Mouse (Mus musculus) CH12.LX (cell line): ENCODE measurements at regions not wholly inside any gene's neighbourhood (a gene's known extent, or its start where the extent isn't known, plus 50 kb on each side); places are given as distances from the start of the nearest gene placed in this dataset.

Experiments
- DNase-seq: peaks from one replicate; pipeline ENCODE4 v3.0.0-alpha.2; 2013; ENCODE audit errors: extremely low read depth
- H3K27ac ChIP-seq: 2 replicates; pipeline ENCODE4 v1.5.1; 2012; ENCODE audit warnings: low read depth, mild to moderate bottlenecking, control low read depth, moderate library complexity; ENCODE audit not compliant: insufficient read depth
- H3K27me3 ChIP-seq: replicated peaks from 2 replicates; pipeline ENCODE3; 2012; ENCODE audit warnings: inconsistent platforms
- H3K36me3 ChIP-seq, 2 experiments: replicated peaks in 1 of 2; 2 replicates each; pipeline versions ENCODE3 to v1.6.1; 2012; ENCODE audit warnings: inconsistent platforms in 1 of 2, low read length in 1 of 2, mild to moderate bottlenecking in 1 of 2, mixed read lengths in 1 of 2, moderate library complexity in 1 of 2; ENCODE audit not compliant: control insufficient read depth in 1 of 2, insufficient read depth in 1 of 2
- H3K4me1 ChIP-seq, 2 experiments: 2 replicates each; pipeline ENCODE4 v1.6.1; 2012; ENCODE audit warnings: inconsistent platforms in 1 of 2, moderate library complexity in 1 of 2; ENCODE audit not compliant: insufficient read depth in 2 of 2, control insufficient read depth in 1 of 2
- H3K4me2 ChIP-seq: 2 replicates; pipeline ENCODE4 v1.6.1; 2012; ENCODE audit warnings: low read depth, mild to moderate bottlenecking, control low read depth; ENCODE audit not compliant: poor library complexity, insufficient read depth, severe bottlenecking
- H3K4me3 ChIP-seq, 3 experiments: fragments of 150-350 bp in 1 of 3; sonication (generic) in 1 of 3; replicated peaks in 1 of 3; 2 replicates each; pipeline versions ENCODE3 to v1.5.1; 2011 to 2012; ENCODE audit warnings: low read depth in 2 of 3, low read length in 2 of 3, mild to moderate bottlenecking in 2 of 3, moderate library complexity in 2 of 3, control low read depth in 1 of 3, improper control_type of control experiment in 1 of 3, inconsistent platforms in 1 of 3, mixed read lengths in 1 of 3; ENCODE audit not compliant: poor library complexity in 1 of 3
- H3K79me2 ChIP-seq: replicated peaks from 2 replicates; pipeline ENCODE4 v1.6.1; 2012; ENCODE audit warnings: mild to moderate bottlenecking, moderate library complexity; ENCODE audit not compliant: control insufficient read depth, poor library complexity, insufficient read depth, severe bottlenecking; ENCODE audit errors: extremely low read depth
- H3K9ac ChIP-seq: 2 replicates; pipeline ENCODE4 v1.6.1; 2012; ENCODE audit warnings: low read depth, mild to moderate bottlenecking, control low read depth, moderate library complexity; ENCODE audit not compliant: insufficient read depth
- H3K9me3 ChIP-seq: replicated peaks from 2 replicates; pipeline ENCODE3; 2012; ENCODE audit warnings: low read length, inconsistent platforms, mixed read lengths
- BHLHE40 ChIP-seq: IDR thresholded peaks from 2 replicates; pipeline ENCODE4 v1.6.1; 2011; ENCODE audit warnings: mild to moderate bottlenecking, low read depth, low read length, improper control_type of control experiment
- CTCF ChIP-seq, 2 experiments: IDR thresholded peaks in 1 of 2; conservative IDR thresholded peaks in 1 of 2; 2 replicates each; pipeline ENCODE4 v1.5.1; 2011 to 2012; ENCODE audit warnings: low read depth in 2 of 2, low read length in 2 of 2, improper control_type of control experiment in 1 of 2, inconsistent platforms in 1 of 2, mild to moderate bottlenecking in 1 of 2, moderate library complexity in 1 of 2
- E2F4 ChIP-seq: IDR thresholded peaks from 2 replicates; pipeline ENCODE4 v1.6.1; 2011; ENCODE audit warnings: low read depth, low read length, improper control_type of control experiment; ENCODE audit not compliant: insufficient replicate concordance
- ELF1 ChIP-seq: IDR thresholded peaks from 2 replicates; pipeline ENCODE4 v1.6.1; 2014; ENCODE audit warnings: low read depth, mild to moderate bottlenecking, inconsistent platforms, low read length, improper control_type of control experiment
- ETS1 ChIP-seq: conservative IDR thresholded peaks from 2 replicates; pipeline ENCODE4 v1.6.1; 2012; ENCODE audit warnings: low read depth, mild to moderate bottlenecking, inconsistent platforms, low read length, improper control_type of control experiment, moderate library complexity
- HCFC1 ChIP-seq: IDR thresholded peaks from 2 replicates; pipeline ENCODE4 v1.6.1; 2012; ENCODE audit warnings: low read depth, mild to moderate bottlenecking, inconsistent platforms, low read length, improper control_type of control experiment
- IRF4 ChIP-seq: IDR thresholded peaks from 2 replicates; pipeline ENCODE4 v1.6.1; 2014; ENCODE audit warnings: low read depth, mild to moderate bottlenecking, inconsistent platforms, low read length, improper control_type of control experiment
- JUN ChIP-seq: IDR thresholded peaks from 2 replicates; pipeline ENCODE4 v1.6.1; 2011; ENCODE audit warnings: low read depth, mild to moderate bottlenecking, low read length, improper control_type of control experiment, moderate library complexity; ENCODE audit not compliant: insufficient read depth
- JUND ChIP-seq: conservative IDR thresholded peaks from 2 replicates; pipeline ENCODE4 v1.6.1; 2011; ENCODE audit warnings: low read depth, low read length, improper control_type of control experiment
- MAFK ChIP-seq: IDR thresholded peaks from 2 replicates; pipeline ENCODE4 v1.6.1; 2011; ENCODE audit warnings: low read length, improper control_type of control experiment; ENCODE audit not compliant: insufficient replicate concordance
- MAX ChIP-seq: IDR thresholded peaks from 2 replicates; pipeline ENCODE4 v1.6.1; 2011; ENCODE audit warnings: low read length, improper control_type of control experiment
- MYC ChIP-seq: IDR thresholded peaks from 2 replicates; pipeline ENCODE4 v1.6.1; 2011; ENCODE audit warnings: low read depth, mild to moderate bottlenecking, improper control_type of control experiment, low read length
- NRF1 ChIP-seq: IDR thresholded peaks from 2 replicates; pipeline ENCODE4 v1.6.1; 2014; ENCODE audit warnings: low read depth, mild to moderate bottlenecking, inconsistent platforms, low read length, improper control_type of control experiment, moderate library complexity
- POLR2A ChIP-seq: IDR thresholded peaks from 2 replicates; pipeline ENCODE4 v1.6.1; 2011; ENCODE audit warnings: low read depth, mild to moderate bottlenecking, improper control_type of control experiment, low read length
- POLR2AphosphoS2 ChIP-seq: IDR thresholded peaks from 2 replicates; pipeline ENCODE4 v1.6.1; 2011; ENCODE audit warnings: low read depth, low read length, improper control_type of control experiment
- RAD21 ChIP-seq: IDR thresholded peaks from 2 replicates; pipeline ENCODE4 v1.6.1; 2011; ENCODE audit warnings: low read depth, mild to moderate bottlenecking, low read length, improper control_type of control experiment, moderate library complexity
- RCOR1 ChIP-seq: conservative IDR thresholded peaks from 2 replicates; pipeline ENCODE4 v1.6.1; 2012; ENCODE audit warnings: low read depth, mild to moderate bottlenecking, inconsistent platforms, low read length, improper control_type of control experiment
- SMC3 ChIP-seq: IDR thresholded peaks from 2 replicates; pipeline ENCODE4 v1.6.1; 2011; ENCODE audit warnings: low read depth, low read length, improper control_type of control experiment
- USF2 ChIP-seq: conservative IDR thresholded peaks from 2 replicates; pipeline ENCODE4 v1.6.1; 2011; ENCODE audit warnings: low read depth, low read length, improper control_type of control experiment
- ZKSCAN1 ChIP-seq: IDR thresholded peaks from 2 replicates; pipeline ENCODE4 v1.6.1; 2012; ENCODE audit warnings: low read depth, inconsistent platforms, low read length, improper control_type of control experiment, borderline replicate concordance
- ZNF384 ChIP-seq: IDR thresholded peaks from 2 replicates; pipeline ENCODE4 v1.6.1; 2012; ENCODE audit warnings: low read depth, low read length, improper control_type of control experiment, inconsistent platforms
- dilution Hi-C: fragments of 300-500 bp; cut with MboI; formaldehyde crosslinking; loops from 2 replicates; pipeline ENCODE4 v1.14.3; 2020; ENCODE audit warnings: low sequenced_read_pairs; ENCODE audit not compliant: extremely low pct_unique_long_range_greater_than_20kb, extremely low pct_ligation_motif_present
- in situ Hi-C: fragments of 300-500 bp; cut with MboI; formaldehyde crosslinking; loops from 3 replicates; pipeline ENCODE4 v1.14.3; 2019; ENCODE audit warnings: low sequenced_read_pairs, low pct_ligation_motif_present, low pct_unique_long_range_greater_than_20kb, mixed read lengths

GRCm38 (mm10) chr1:83959756-83960155 is 404.2 kb downstream of the Pid1 start:
- Histone ChIP-seq H3K9ac (no peak overlapping the region), H3K4me2 (no peak overlapping the region), H3K4me3 (no peak overlapping the region), H3K9me3 (no peaks in the 10 kb centered on the region), H3K27ac (no peak overlapping the region), H3K36me3 (no peaks in the 10 kb centered on the region), H3K4me1 (no peaks in the 10 kb centered on the region), H3K79me2 (no peaks in the 10 kb centered on the region), H3K27me3 (no peaks in the 10 kb centered on the region)
- in situ Hi-C loops = no loop called here
- dilution Hi-C loops = no loop called here
- TF ChIP-seq ZKSCAN1 (no peak), ELF1 (no peak), RAD21 (no peak), SMC3 (no peak)
- DNase-seq = no peak

GRCm38 (mm10) chr1:83922900-83923299 is 441.1 kb downstream of the Pid1 start:
- no peak for DNase-seq
- no peaks in the 10 kb centered on the region for H3K9me3 ChIP-seq
- no peaks in the 10 kb centered on the region for H3K79me2 ChIP-seq
- dilution Hi-C loops (no loop called here), in situ Hi-C loops (no loop called here)
- no peaks in the 10 kb centered on the region for H3K4me1 ChIP-seq
- TF ChIP-seq SMC3 (no peak), MYC (no peak), MAX (no peak), CTCF (conservative IDR thresholded peaks at IDR 0.05 in 1 of 2, IDR thresholded peaks at IDR 0.05 in 1 of 2; ENCODE audit: low read depth in 2 of 2, low read length in 2 of 2) (no peak), RCOR1 (no peak), JUND (no peak), POLR2A (no peak), RAD21 (no peak), BHLHE40 (no peak), HCFC1 (no peak), IRF4 (no peak), POLR2AphosphoS2 (no peak), JUN (no peak), NRF1 (no peak), ELF1 (no peak), ZNF384 (no peak), USF2 (no peak), MAFK (no peak), E2F4 (no peak), ETS1 (no peak)
- H3K27ac ChIP-seq = no peak overlapping the region
- H3K27me3 ChIP-seq = no peaks in the 10 kb centered on the region
- no peak overlapping the region for H3K4me3 ChIP-seq
- H3K36me3 ChIP-seq = no peaks in the 10 kb centered on the region
- H3K4me2 ChIP-seq = no peak overlapping the region
- H3K9ac ChIP-seq = no peak overlapping the region
